Mouse (Mus musculus): ENCODE measurements around the gene Msl1. TPM values are rescaled to one million over a fixed set of nuclear protein-coding genes. Genes with fewer than 3 reads are reported as not detected.

Gene Msl1
- total RNA-seq, 2 experiments from 2014 or later, result 70.3 to 83.4 TPM

DNA sequence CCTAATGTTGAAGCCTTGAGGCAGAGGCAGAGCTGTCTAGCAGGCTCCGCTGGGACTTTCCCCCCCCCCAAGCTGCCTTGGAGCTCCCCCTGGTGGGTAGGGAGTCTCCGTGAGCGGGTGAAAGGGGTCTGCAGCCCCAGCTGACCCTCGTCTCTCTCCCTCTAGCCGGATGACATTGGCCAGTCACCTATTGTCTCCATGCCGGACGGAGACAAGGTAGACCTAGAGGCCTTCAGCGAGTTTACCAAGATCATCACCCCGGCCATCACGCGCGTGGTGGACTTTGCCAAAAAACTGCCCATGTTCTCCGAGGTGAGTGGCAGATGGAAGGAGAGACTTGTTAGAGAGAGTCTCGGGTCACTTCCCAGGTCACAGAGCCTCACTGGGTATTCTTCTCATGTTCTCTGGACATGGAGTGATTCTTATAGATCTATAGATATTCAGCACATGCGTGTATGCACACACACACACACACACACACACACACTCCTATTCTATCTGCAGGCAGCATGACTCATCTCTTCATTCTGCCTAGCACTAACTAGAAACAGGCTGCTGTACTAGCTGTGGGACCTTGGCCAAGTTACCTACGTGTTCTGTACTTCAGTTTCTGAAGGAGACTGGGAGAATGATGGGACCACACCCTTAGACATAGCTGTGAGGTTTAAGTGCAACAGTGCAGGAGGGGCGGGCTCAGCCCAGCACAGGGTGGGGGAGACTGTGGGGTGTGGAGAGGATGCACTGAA, 32.4 kb upstream of the Msl1 start:
- peak in 1 of 2 experiments; percentile 52 for DNase-seq
- intact Hi-C loops (cut with DNase I), result no loop called here

DNA sequence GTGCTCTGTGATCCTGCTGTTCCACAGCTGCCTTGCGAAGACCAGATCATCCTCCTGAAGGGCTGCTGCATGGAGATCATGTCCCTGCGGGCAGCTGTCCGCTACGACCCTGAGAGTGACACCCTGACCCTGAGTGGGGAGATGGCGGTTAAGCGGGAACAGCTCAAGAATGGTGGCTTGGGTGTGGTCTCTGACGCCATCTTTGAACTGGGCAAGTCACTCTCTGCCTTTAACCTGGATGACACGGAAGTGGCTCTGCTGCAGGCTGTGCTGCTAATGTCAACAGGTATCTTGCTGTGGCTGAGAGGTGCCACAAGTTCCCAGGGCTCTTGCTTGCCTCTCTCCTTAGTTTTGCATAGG, 31.8 kb upstream of the Msl1 start:
- no peak for DNase-seq
- intact Hi-C loops (cut with DNase I), result no loop called here

DNA sequence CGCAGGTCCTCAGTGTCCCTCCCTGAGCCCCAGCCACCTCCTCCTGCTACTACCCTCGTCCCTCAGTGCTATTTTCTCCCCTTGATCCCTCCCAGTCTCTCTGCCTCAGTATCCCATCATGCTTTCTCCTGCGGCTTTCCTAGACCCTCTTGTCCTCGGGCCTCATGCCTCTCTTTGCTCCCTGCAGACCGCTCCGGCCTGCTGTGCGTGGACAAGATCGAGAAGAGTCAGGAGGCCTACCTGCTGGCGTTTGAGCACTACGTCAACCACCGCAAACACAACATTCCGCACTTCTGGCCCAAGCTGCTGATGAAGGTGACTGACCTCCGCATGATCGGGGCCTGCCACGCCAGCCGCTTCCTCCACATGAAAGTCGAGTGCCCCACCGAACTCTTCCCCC, 31.2 kb upstream of the Msl1 start:
- no peak for DNase-seq
- intact Hi-C loops (cut with DNase I), result no loop called here

DNA sequence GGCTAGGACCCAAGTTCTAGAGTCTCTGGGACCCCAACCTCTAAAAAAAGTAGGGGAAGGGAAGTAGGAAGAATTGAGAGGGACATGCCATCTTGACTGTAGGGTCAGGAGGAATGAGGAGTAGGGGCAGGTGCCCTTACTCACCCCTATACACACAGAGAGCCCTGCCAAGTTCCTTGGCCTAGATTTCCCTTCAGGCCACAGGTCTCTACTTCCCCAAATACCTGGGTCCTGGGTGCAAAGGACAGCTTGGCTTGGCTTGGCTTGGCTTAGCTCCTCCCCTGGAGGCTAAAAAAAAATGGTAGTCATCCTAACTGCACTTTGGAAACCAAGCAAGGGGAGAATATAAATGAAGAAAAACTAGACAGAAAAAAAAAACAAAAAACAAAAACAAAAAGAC, 30.6 kb upstream of the Msl1 start:
- intact Hi-C loops (cut with DNase I), result no loop called here
- no peak for DNase-seq

DNA sequence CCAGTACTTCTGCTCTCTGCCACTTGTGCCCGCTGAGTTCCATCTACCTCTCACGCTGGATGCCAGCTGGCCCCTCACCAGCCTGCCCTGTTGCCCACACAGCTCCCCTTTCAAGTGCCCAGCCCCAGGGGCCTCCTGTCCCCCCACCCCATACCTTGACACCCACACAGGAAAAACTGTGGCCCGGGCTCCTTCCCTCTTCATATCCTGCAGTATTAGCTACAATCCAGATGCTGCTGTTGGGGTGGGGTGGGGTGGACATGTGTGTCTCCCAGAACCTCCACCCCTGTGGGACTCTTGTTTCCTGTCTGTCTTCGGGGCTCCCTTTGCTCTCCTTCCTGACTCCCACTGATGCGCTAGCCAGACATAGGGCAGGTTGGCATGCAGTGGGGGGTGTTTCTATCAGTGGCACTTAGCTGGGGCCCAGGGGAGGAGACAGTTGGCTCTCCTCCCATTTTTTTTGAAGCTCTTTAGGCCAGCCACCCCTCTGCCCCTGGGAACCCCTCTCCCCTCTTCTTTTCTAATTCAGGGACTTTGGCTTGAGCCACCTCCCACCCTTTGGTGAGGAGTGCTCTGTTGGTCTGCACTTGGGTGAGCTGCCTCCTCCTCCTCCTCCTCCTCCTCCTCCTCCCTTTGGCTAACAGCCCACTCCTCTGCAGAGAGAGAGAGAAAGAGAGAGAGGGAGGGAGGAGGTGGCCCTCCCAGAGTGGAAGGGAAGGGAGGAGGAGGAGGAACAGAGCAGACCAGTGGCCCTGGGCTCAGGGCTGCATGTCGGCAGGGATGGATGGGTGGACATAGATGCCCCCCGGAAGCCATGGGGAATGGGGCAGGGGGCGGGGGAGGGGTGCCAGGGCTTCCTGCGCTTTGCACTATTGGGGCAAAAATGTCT, 29.7 kb upstream of the Msl1 start:
- DNase-seq, result peak; percentile 69 to 77
- intact Hi-C loops (cut with DNase I), result no loop called here

DNA sequence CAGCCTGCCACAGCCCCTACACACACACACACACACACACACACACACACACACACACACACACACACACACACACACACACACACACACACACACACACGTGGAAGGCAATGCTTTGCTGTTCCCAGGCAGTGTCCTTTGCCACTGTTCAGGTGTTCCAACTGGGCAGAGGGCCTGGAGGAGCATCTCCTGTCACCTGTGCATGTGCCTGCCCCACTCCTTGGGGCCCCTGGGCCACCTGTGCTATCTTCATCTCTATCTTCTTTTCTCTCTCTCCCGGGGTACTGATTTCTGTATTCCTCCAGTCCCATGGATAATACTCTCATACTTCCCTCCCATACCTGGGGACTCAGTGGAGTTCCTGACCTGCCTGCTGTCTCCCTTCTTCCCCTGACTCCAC, 29.0 kb upstream of the Msl1 start:
- DNase-seq, result peak in 1 of 2 experiments; percentile 27
- intact Hi-C loops (cut with DNase I), result no loop called here

DNA sequence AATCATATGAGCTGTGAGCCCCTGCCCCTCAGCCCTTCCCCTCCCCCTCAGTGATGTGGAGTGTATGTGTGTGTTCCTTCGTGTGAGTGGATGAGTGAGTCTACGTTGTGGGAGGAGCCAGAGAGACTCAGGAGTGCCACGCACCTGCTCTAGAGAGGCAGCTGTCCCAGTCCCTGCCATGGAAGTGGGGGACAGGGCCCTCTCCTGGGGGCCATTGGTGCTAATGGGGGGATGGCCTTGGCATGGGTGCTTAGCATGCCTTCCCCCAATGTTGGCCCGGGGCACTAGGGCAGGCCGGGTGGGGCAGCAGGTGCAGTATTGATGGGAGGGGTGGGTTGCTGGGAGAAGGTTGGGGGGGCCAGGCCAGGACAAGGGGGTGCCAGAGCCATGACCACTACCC, 28.5 kb upstream of the Msl1 start:
- peak in 1 of 2 experiments; percentile 38 for DNase-seq

DNA sequence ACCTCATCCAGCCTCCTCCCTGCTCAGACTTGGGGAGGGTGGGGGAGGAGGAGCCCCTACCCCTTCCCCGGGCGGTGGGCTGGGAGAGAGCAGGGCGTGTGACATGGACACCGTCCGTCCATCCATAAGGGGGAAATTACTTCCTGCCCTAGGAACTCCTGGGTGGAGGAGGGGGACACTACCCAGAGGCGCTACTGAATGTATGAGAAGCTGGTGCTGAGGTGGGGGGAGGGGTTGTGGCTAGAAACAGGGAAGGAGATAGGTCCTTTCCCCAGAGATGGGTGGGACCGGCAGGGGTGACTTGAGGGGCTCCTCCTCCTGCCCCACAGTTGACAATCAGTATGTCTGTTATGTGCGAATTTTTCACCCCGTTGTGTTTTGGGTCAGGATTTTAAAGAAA, 28.0 kb upstream of the Msl1 start:
- intact Hi-C loops (cut with DNase I), result no loop called here
- peak; percentile 54 to 68 for DNase-seq

More for the DNA sequence above, 28.5 kb upstream of the Msl1 start:
- intact Hi-C loops (cut with DNase I), result no loop called here

DNA sequence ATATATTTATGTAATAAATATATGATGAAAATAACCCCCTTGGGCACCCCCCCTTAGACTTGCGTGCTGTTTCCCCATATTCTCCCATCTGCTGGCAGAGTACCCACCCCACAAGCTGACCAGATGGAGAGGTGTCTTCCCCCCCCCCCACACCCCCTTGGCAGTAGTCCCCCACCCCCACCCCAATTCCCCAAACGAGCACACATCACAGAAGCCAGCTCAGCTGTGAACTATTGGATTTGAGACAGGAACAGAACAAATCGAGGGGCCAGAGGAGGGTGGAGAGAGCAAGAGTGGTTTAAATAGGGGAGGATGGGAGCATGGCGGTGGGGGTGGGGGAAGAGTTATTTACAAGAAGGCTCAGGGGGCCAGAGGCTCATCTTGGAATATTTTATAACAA, 27.6 kb upstream of the Msl1 start:
- DNase-seq, result peak in 1 of 2 experiments; percentile 36
- intact Hi-C loops (cut with DNase I), result loop anchor here (2.0 kb wide), 1 partner anchor 13 kb away; no protein-coding TSS in a partner anchor

DNA sequence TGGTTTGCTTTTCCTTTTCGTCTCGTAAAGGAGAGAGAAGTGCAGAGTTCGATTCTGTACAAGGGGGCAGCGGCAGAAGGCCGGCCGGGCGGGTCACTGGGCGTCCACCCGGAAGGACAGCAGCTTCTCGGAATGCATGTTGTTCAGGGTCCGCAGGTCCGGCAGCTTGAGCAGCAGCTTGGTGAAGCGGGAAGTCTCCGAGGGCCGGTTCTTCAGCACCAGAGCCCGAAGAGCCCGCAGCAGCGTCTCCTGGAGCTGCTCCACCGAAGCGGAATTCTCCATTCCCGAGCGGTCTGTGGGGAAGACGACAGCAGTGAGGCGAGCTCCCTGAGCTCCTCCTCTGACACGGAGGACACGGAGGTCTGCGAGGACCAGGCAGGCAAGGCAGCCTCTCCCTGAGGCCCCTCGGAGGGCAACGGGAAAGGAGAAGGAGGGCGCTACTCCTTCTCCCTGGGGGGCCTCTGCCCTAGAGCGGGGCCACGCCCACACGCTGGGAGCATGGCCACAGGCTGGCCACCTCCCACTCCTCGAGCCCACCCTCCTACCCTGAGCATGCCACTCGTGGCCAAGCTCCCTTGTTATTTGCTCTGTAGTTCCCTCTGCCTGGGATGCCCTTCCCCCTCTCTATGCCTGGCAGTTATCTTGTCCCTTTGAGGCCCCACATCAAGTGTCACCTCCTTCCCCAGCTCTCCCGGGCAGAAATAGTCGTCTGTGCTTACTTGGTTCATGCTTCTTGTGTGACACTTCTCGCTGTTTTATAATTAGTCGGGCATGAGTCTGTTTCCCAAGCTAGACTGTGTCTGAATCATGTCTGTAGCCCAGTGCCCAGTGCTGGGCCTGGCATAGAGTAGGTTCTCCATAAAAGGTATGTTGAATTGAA, 26.9 kb upstream of the Msl1 start:
- intact Hi-C loops (cut with DNase I), result loop anchor here (2.0 kb wide), 1 partner anchor 14 kb away; no protein-coding TSS in a partner anchor

DNA sequence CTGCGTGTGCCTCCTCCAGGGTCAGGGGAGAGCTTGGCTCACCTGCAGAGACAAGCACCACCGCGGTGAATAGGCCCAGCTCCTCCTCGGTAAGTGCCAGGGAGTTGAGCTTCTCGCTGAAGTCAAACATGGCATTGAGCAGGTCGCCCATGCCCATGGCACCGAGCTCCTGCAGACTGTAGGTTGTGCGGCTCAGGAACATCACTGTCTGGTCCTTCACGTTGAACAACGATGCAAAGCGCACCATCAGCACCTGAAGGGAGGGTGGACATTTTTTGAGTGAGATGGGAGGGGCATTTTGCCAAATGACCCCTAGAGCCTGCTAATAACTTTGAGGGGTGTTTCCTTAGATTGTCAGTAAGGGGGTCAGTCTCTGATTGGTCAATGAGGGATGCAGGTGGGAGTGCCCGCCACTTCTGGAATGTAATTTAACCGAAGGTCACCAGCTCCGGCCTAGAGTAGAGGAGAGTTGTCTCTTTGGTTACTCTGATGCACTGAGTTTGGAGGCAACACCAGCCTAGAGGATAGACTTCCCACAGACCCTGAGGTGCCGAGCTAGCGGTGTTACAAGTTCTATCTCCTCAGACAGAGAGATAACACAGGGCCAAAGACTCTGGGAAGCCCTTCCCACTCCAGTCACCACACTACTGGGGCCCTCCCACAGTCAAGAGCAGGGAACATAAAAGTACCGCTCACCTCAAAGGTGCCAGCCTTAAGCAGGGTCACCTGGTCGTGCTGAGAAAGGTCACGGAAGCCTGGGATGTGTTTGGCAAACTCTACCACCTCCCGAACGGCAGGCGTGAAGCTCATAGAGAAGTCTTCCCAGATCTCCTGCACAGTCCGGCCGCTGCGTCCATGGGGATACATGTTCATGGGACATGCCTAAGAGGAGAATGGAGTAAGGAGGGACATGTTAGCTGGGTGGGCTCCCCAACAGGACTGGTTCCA, 26.0 kb upstream of the Msl1 start:
- intact Hi-C loops (cut with DNase I), result loop anchor here (2.0 kb wide), 1 partner anchor 14 kb away; no protein-coding TSS in a partner anchor
- peak; percentile 36 to 47 for DNase-seq

More for the DNA sequence above, 26.9 kb upstream of the Msl1 start:
- peak; percentile 65 to 67 for DNase-seq

DNA sequence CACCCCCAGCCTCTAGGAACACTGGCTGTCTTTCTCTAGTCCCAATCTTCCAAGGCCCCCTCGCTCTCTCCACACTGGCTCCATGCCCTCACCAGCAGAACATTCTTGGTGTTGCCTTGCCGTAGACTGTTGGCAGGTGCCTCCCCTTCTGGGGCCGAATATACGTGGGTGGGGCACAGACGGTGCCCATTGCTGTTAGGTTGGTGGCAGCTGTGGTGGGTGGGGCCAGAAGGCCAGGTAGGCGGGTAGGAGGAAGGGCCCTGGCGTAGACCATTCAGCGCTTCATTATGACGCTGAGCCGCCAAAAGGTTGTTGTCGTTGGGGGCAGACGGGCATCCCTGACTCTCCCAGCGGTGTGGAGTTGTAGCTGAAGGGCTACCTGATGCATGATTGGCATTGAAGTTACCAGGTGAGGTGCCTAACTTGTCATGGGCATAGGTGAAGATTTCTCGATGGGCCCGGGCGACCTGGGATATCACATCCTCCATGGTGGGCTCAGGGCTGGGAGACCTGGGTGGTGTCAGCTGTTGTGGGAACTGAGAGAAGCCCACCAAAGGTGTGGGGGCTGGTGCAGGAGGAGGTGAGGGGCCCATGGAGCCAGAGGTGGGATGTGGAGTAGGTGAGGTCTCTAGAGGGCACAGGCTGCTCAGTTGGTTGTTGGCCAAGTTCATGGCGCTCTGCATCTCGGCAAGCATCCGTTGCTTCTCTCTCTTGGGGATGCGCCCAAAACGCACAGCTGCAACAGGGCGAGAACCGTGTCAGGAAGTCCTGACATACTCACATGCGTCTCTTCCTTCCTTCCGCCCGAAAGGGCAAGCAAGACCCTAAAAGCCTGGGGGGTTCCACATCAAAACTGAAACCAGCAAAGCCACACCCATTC, 25.0 kb upstream of the Msl1 start:
- intact Hi-C loops (cut with DNase I), result loop anchor here (2.0 kb wide), 1 partner anchor 26 kb away; no protein-coding TSS in a partner anchor
- DNase-seq, result peak; percentile 32 to 48

DNA sequence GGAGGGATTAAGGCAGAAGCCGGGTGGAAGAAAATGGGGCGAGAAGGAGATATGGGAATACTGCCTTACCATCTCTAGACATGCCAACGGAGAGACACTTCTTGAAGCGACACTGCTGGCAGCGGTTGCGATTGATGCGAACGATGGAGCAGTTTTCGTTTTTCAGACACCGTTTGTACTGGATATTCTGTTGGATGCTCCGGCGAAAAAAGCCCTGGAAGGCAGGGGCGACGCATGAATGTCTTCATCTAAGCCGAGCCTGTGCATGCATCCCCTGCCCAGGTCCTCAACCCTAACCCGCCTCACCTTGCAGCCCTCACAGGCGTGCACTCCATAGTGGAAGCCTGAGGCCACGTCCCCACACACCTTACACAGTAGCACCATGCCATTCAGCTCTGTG, 24.2 kb upstream of the Msl1 start:
- intact Hi-C loops (cut with DNase I), result loop anchor here (2.0 kb wide), 1 partner anchor 26 kb away; no protein-coding TSS in a partner anchor
- no peak for DNase-seq

DNA sequence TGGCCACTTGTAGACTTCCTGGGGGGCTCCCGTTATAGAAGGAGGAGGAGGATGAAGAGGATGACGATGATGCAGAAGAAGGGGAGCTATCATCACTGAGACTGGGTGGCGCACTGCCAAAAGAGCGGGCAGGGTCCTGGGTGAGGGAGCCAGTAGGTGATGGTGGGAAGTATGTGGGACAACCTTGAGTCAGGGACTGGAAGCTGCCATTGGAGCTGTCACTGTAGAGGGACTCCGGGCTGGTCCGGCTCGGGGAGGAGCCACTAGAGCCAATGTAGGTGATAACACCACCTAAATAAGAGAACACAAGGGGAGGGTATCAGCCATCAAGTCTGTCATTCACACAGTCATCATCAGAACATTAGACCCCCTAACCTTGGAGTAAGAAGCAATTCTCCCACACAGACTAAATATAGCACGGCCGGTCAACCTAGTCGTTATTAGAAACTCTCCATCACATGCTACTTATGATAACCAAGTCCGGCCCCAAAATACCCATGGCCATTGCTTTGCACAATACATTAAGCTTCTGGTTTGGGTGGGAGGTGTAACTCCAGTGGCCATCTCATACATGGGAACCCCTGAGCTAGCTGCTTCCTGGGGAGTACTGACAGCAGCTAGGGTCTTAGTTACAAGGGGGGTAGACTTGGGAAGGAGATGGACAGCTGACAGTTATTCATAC, 23.3 kb upstream of the Msl1 start:
- intact Hi-C loops (cut with DNase I), result loop anchor here (2.0 kb wide), 2 partner anchors 15 to 27 kb away; no protein-coding TSS in a partner anchor
- DNase-seq, result peak; percentile 57 to 61

DNA sequence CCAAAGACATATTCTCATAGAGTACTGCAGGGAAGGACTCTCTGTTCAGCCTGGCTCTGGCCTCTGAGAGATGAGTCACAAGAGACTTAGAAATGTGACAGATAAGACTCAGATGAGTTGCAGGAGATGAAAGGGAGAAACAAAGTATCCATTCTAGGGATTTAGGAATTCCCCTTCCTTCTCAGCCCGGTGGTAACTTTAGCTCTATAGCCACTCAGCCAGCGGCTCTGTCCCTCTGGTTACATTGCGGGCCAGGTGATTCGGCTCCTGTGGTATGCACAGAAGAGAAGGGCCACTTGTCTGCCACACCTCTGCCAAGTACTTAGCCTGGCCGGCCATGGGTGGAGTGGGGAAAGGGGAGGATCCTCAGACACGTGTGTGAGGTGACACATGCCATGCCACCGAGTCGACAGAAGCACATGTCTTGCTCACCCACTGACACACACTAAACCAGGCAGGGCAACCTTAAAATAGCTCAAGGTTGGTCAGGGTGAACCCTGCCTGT, 22.6 kb upstream of the Msl1 start:
- peak; percentile 90 to 91 for DNase-seq
- intact Hi-C loops (cut with DNase I), result loop anchor here (2.0 kb wide), 1 partner anchor 14 kb away; no protein-coding TSS in a partner anchor

DNA sequence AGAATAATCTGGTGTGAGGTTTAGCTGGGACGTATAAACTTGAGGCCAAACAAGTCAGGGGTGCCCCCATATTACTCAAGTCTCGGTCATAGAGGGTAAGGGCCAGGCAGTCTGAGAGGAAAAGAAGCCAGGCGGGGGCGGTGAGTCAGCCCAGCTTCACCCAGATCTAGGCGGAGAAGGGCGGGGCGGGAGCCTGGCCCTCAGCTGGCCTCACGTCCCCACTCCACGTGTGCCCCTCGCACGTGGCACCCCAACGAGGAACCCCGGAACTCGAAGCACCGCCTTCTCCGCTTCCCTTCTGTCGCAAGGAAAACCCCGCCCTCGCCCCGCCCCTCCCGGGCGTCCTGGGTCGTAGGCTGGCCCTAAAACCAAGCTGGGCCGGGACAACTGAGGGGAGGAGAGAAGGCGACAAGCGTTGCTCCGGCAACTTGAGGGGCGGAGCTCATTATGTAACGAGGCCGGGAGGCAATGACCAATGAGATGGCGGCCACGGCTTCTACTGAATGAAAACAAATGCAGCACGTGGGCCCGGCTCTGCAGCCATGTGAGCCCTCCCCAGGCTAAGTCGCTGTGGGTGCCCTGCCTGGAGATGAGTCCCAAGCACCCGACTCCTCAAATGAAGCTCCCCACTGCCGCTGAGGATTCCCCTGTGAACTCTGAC, 21.6 kb upstream of the Msl1 start:
- intact Hi-C loops (cut with DNase I), result loop anchor here (2.0 kb wide), 1 partner anchor 13 kb away; no protein-coding TSS in a partner anchor
- DNase-seq, result peak; percentile 100
